Mouse (Mus musculus) forelimb bud, embryonic 11.5 days (tissue): ENCODE measurements at regions not wholly inside any gene's neighbourhood (a gene's known extent, or its start where the extent isn't known, plus 50 kb on each side); places are given as distances from the start of the nearest gene placed in this dataset.
A peak's percentile ranks its signal among the peaks of the same experiment; 100 is the strongest.

Source experiments
- DNase-seq: peaks from one replicate; pipeline ENCODE4 v3.0.0-alpha.2; 2012; ENCODE audit warnings: low read depth, low spot score

DNA sequence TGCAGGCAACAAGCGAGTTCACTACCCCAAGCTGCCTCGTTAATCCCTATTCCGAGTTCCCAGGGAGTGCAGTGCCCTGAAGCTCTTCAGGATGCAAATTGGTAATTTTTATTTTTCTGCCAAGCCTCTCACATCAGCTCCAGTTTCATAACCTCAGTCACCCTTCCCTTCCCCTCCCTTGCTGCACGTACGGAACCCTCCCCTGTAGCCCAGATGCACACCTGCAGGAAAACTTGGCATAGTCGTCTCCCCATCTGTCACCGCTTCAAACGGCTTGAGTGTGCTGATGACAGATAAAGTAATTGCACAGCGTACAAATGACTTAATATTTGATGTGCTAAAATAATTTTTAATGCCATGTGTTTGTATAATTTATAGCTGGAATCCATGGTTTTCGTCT lies 119.7 kb upstream of the Tmem45b start:
- DNase-seq: no peak

GRCm38 (mm10) chr9:31582947-31583346 lies 118.7 kb upstream of the Tmem45b start:
- no peak for DNase-seq

DNA sequence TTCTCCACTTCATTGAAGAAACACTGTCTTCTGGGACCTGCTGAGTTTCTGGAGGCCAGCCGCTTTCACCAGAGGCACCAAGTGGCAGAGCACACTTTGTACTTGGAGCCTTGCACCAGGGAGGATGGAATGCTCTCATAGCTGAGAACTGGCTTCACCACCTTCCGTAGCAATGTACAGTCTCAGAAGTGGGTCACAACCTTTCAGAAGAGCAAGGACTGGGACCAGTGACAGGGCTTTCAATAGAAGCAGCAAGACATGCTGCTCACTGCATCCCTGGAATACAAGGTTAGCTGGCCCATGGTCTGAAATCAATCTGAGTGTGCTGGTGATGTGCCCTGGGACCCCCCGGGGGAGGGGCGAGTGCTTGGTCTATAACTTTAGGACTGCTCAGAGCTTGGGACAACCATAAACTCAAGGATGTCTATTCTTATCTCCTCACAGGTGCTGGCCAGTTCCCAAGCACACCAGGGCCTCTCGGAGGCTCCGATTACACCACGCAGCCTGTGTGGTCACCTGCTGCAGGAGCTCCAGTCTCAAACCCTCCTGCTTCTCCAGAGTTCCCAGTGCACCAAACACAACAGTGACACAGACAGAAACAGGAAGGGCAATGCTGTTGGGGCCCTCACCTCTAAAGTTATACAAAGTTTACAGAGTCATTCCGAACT lies 114.4 kb upstream of the Tmem45b start:
- no peak for DNase-seq

DNA sequence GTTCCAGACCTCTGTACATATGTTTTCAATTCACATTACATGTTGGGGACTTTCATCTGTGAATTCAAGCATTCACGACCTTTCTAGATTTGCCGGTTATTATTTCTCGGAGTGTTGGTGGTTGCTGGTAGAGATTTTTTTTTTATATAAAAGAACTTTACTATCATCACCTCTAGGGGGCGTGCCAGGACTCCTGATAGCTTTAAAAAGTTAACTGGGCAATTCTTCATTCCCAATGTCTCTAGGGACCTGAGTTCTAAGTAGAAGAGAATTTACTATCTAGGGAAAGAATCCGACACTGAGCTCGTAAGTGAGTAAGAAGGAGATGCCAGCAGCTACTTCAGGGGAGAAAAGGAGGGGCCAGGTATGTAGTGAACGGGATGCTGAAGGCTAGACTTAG lies 112.8 kb upstream of the Tmem45b start:
- no peak for DNase-seq

- DNase-seq: no peak
Measured at GRCm38 (mm10) chr9:31567029-31567428, 102.8 kb upstream of the Tmem45b start.

DNA sequence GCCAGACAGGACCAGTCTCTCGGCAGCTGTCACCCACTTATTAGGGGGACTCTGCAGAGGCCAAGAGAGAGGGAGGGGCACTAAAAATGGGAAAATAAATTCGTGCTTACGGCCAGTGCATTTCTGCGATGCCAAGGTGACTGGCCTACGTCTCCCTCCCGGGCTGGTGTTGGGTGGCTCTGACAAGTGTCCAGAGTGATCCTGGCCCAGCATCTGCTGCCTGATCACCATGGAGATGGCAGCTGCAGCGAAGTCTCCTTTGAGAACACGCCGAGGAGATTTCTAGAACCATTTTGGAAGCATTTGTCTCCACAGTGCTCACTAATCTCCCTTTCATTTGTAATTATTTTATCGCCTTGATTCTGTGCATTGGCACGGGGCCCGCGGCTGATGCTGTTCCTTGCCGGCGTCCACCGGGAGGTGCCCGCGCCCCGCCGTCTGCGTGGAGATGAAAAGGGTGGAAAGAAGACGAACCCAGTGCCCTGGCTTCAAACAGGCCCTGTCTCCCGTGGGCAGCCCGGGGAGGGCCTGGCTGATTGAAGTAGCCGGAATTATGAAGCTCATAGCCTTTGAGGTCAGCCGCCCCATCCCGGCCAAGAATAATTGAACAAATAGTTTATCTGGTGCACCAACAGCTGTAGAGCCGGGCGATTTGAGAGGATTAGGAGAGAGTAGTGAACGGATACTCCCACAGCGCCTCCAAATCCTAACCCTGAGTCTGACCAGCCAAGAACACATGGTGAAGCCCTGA lies 102.2 kb upstream of the Tmem45b start:
- no peak for DNase-seq

DNA sequence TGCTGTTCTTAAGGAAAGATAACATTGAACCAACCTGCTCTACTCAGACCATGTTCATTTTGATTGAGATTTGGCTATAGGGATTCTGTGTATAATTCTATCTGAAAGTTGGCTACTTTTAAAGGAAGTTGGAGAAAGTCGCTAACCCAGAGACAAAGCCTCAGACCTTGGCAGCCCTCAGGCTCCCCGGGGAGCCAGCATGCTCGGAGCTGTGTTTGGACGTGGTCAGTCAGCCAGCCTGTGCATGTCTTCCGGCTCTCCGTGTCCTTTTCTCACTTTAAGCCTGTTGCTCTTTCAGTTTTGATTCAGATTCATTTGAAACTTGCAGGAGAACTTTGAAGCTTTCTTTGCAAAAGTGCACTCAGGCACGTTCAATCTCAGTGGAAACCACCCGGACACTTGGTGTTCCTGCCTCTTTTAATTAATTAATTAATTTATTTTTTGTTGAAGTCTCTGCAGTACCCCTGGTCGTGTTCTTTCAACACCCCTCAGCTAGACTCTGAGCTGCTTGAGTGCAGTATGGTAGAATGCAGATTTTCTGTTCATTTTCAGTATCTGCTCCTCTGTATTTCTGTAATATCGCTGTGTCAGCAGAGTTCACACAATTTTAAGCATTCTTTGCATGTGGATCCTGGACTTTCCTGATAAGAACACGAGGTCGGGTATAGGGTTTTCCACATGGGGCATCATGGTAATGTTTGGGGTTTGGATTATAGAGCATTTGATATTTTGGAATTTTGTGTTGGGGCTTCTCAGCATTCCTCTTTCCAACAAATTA lies 100.9 kb upstream of the Tmem45b start:
- DNase-seq: no peak

DNA sequence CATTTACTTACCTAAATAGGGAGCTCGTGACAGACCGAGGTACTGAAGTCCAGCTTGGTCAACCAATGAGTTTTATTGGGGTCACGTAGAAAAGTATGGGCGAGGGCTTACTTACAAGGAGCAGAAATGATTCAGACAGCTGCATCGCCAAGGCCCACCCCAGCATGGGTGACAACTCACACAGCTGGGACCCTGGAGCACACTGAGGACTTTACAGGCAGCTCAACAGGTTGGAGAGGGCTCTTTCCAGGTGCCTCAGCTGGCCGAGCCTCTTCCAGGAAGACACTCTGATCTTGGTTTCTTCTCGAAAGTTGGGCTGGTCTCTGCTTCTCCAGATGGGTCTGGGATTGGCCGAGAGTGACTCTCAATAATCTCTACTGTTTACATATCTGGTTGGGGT lies 99.3 kb upstream of the Tmem45b start:
- DNase-seq: no peak

GRCm38 (mm10) chr9:31560226-31560556 lies 95.9 kb upstream of the Tmem45b start:
- DNase-seq: no peak

- DNase-seq: peak; percentile 87
Measured at GRCm38 (mm10) chr9:31559506-31560225, 95.4 kb upstream of the Tmem45b start.

- no peak for DNase-seq
Measured at GRCm38 (mm10) chr9:31543691-31544052, 79.4 kb upstream of the Tmem45b start.

DNA sequence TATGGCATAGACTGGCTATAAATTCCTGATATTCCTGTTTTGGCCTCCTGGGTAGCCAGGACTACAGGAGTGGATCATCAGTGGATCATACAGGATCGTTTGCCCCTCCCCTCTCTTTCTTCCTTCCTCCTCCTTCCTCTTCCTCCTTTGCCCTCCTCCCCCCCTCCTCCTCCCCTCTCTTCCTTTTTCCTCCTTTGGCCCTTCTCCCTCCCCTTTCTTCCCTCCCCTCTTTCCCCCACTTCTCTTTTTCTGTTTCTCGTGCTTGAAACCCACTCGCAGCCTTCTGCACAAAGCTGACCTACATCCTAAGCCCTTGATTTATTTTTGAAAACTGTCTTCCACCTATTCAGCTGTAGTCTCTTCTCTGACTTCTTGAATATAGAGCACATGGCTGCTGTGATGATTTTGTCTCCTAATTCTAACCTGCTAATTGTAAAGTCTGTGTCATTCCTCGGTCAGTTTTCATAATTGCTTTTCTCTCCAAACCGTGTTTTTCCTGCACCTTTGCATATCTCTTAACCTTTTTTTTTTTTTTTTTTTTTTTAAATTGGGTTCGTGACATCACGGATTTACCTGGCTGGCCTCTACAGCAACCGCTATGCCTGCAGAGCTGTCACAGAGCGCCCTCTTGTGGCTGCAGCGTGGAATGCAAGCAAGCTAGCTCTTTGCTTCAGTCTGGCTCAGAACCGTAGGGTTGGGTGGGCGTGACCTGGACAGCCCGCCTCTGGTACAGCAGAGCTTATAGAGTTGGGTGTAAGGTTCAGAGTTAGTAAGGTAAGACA lies 78.8 kb upstream of the Tmem45b start:
- DNase-seq: peak; percentile 84

GRCm38 (mm10) chr9:31541615-31542191 lies 77.4 kb upstream of the Tmem45b start:
- no peak for DNase-seq

DNA sequence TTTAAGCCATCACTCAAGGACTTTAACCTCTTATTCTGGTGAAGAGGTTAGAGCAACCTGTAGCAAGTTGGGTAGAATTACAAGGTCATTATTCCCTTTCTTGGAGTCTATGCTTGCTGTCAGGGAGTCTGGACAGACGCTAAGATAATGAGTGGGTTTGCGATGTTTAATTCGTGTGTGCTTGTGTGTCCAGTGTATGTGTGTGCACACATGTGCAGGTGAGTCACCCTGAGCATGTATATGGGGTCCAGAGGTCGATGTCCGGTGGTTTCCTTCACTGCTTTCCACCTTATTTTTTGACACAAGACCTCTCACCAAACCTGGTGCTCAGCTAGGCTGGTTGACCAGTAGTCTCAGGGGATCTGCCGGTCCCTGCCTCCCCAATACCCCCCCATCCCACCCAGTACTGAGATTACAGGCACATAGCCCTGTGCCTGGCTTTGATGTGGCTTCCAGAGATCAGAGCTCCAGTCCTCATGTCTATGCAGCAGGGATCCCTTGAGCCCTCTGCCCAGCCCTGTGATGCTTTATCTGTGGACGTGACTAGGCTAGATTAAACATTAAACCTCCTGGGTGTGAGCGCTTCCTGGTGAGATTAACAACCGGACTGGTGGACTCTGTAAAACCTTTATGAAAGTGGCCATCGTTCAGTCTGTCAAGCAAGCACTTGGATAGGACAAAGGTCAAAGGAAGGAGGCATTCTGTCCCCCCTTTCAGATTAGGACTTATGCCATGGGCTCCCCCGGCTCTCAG lies 74.4 kb upstream of the Tmem45b start:
- no peak for DNase-seq

GRCm38 (mm10) chr9:31529021-31529420 lies 64.8 kb upstream of the Tmem45b start:
- DNase-seq: no peak

- DNase-seq: no peak
Measured at GRCm38 (mm10) chr9:31527216-31527615, 63.0 kb upstream of the Tmem45b start.
